Mouse (Mus musculus) bone marrow, adult 2 months (tissue): ENCODE measurements at regions not wholly inside any gene's neighbourhood (a gene's known extent, or its start where the extent isn't known, plus 50 kb on each side); places are given as distances from the start of the nearest gene placed in this dataset.

Experiments
- CTCF ChIP-seq: fragments of 200-500 bp; IDR thresholded peaks from 2 replicates; pipeline ENCODE4 v1.5.1; 2011; ENCODE audit warnings: low read length, control low read depth; ENCODE audit not compliant: control insufficient read depth, insufficient read depth
- POLR2A ChIP-seq: fragments of 200-500 bp; IDR thresholded peaks from 2 replicates; pipeline ENCODE4 v1.6.1; 2011; ENCODE audit warnings: low read depth, mild to moderate bottlenecking, control low read depth, low read length, borderline replicate concordance; ENCODE audit not compliant: control insufficient read depth

GRCm38 (mm10) chr17:4457491-4457890 lies 536.6 kb upstream of the Arid1b start:
- TF ChIP-seq CTCF = no peak
- TF ChIP-seq POLR2A = no peak
